Mouse (Mus musculus) liver, embryonic 11.5 days (tissue): Measurements from ENCODE around the gene Sec14l2. TPM values are rescaled to one million over a fixed set of nuclear protein-coding genes. Genes with fewer than 3 reads are reported as not detected.

ENCODE experiments used
- ATAC-seq: fragments of 200-750 bp; cut with Nextera tagmentation; replicated peaks from 2 replicates; pipeline ENCODE4 v1.8.0; 2017; ENCODE audit warnings: moderate number of reproducible peaks, mild to moderate bottlenecking, moderate TSS enrichment, moderate library complexity; ENCODE audit not compliant: low FRiP score
- DNase-seq: peaks from one replicate; pipeline ENCODE4 v3.0.0-alpha.2; 2017; ENCODE audit warnings: low spot score
- H3K27ac ChIP-seq: fragments of 300-500 bp; sonication (generic); 2 replicates; pipeline ENCODE4 v1.5.1; 2014; ENCODE audit warnings: mild to moderate bottlenecking, low read depth, low read length, control low read depth
- H3K27me3 ChIP-seq: fragments of 300-500 bp; sonication (generic); replicated peaks from 2 replicates; pipeline ENCODE4 v1.6.1; 2014; ENCODE audit warnings: low read length, mixed read lengths; ENCODE audit not compliant: control insufficient read depth, insufficient read depth
- H3K36me3 ChIP-seq: fragments of 300-500 bp; sonication (generic); 2 replicates; pipeline ENCODE4 v1.6.1; 2014; ENCODE audit warnings: mild to moderate bottlenecking, low read length, moderate library complexity, mixed read lengths; ENCODE audit not compliant: control insufficient read depth, insufficient read depth
- H3K4me1 ChIP-seq: fragments of 300-500 bp; sonication (generic); replicated peaks from 2 replicates; pipeline ENCODE4 v1.6.1; 2014; ENCODE audit warnings: low read length, mixed read lengths; ENCODE audit not compliant: control insufficient read depth, insufficient read depth
- H3K4me2 ChIP-seq: fragments of 300-500 bp; sonication (generic); 2 replicates; pipeline ENCODE4 v1.6.1; 2014; ENCODE audit warnings: mild to moderate bottlenecking, control low read depth, moderate library complexity
- H3K4me3 ChIP-seq: fragments of 300-500 bp; sonication (generic); 2 replicates; pipeline ENCODE4 v1.5.1; 2014; ENCODE audit warnings: low read depth, low read length, control low read depth
- H3K9ac ChIP-seq: fragments of 300-500 bp; sonication (generic); 2 replicates; pipeline ENCODE4 v1.6.1; 2014; ENCODE audit warnings: low read depth, low read length, control low read depth
- H3K9me3 ChIP-seq: fragments of 300-500 bp; sonication (generic); 2 replicates; pipeline ENCODE4 v1.6.1; 2016; ENCODE audit warnings: low read length, inconsistent platforms, mixed read lengths; ENCODE audit not compliant: control insufficient read depth
- WGBS: fragments of 180-500 bp; shearing (Covaris S2); extraction: QIAGEN DNeasy Blood & Tissue Kit; methylation state at CpG from one replicate; pipeline ENCODE4 v1.1.7; 2014; 5-methylcytosine and 5-hydroxymethylcytosine counted together
- polyA plus RNA-seq: library from polyadenylated mRNA; unstranded; fragments of >200 nt; fragmentation: Nextera tagmentation; extraction: Ambion mirVana; gene quantifications from 2 replicates; pipeline ENCODE4 v1.2.1, GENCODE M21; 2014

Sec14l2 gene
- polyA plus RNA-seq, 1 experiment from 2014 or later, result 6.8 TPM

DNA sequence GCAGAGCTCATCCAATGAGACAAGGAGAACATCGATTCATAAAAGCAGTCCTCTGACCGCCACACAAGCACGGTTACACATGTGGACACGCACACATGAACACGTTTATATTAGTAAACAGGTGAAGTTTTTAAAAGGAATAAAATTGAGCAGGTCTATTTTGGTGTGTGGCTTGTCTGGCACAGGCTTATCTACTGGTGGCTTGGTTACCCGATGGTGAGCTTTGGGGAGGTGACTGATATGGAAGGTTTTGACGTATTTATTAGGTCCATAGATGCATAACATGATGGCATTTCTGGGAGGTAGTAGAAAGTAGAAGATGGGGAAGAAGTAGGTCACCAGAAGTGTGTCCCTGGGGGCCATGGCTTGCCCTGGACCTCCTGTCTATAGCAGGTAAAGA, 30.5 kb upstream of the Sec14l2 start:
- 83% methylated on average over 7 of the region's 7 CpGs for WGBS
- Histone ChIP-seq H3K27me3 (no peaks in the 10 kb centered on the region), H3K9ac (no peak overlapping the region), H3K36me3 (no peaks in the 10 kb centered on the region), H3K4me3 (no peak overlapping the region), H3K9me3 (no peaks in the 10 kb centered on the region), H3K4me1 (0 out of 2 replicates have a peak, but pooled peaks cover 5% of the 10 kb centered on the region), H3K27ac (no peak overlapping the region), H3K4me2 (no peak overlapping the region)
- DNase-seq (no peak), ATAC-seq (no peak)

GRCm38 (mm10) chr11:4149886-4150285, 26.7 kb upstream of the Sec14l2 start:
- DNase-seq (no peak), ATAC-seq (no peak)
- Histone ChIP-seq H3K9me3 (no peaks in the 10 kb centered on the region), H3K27ac (no peak overlapping the region), H3K4me2 (no peak overlapping the region), H3K27me3 (no peaks in the 10 kb centered on the region), H3K4me1 (no peaks in the 10 kb centered on the region), H3K36me3 (no peaks in the 10 kb centered on the region), H3K9ac (no peak overlapping the region), H3K4me3 (no peak overlapping the region)
- WGBS, result 89% methylated on average over 6 of the region's 6 CpGs

GRCm38 (mm10) chr11:4148536-4149156, 25.4 kb upstream of the Sec14l2 start:
- Histone ChIP-seq H3K27ac (no peak overlapping the region), H3K4me3 (no peak overlapping the region), H3K4me1 (no peaks in the 10 kb centered on the region), H3K36me3 (0 out of 2 replicates have a peak, but pooled peaks cover 2% of the 10 kb centered on the region), H3K9me3 (no peaks in the 10 kb centered on the region), H3K9ac (no peak overlapping the region), H3K4me2 (no peak overlapping the region), H3K27me3 (no peaks in the 10 kb centered on the region)
- DNase-seq (no peak), ATAC-seq (no peak)
- WGBS, result 86% methylated on average over 9 of the region's 9 CpGs

DNA sequence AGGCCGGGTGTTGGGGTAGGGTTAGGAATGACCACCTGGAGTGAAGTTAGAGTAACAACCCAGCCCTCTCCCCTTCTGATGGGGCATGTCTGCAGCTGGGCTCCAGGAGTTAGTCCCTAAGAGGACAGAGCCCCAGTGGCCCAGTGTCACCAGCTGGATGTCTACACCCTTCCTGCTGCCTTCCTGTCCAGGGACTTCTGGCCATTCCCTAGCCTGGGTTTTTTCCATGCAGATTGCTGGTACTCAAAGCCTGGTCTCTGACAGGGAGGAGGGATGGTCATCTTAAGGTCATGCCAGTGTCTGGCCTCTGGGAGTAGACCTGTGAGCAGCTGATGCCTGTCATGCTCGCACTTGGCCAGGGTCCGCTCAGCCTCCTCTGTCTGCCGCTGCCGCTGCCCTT, 24.9 kb upstream of the Sec14l2 start:
- Histone ChIP-seq H3K36me3 (0 out of 2 replicates have a peak, but pooled peaks cover 2% of the 10 kb centered on the region), H3K27me3 (no peaks in the 10 kb centered on the region), H3K4me1 (no peaks in the 10 kb centered on the region), H3K4me2 (no peak overlapping the region), H3K9me3 (no peaks in the 10 kb centered on the region), H3K27ac (no peak overlapping the region), H3K9ac (no peak overlapping the region), H3K4me3 (no peak overlapping the region)
- WGBS, result 92% methylated on average over 5 of the region's 5 CpGs
- ATAC-seq, result no peak
- no peak for DNase-seq

DNA sequence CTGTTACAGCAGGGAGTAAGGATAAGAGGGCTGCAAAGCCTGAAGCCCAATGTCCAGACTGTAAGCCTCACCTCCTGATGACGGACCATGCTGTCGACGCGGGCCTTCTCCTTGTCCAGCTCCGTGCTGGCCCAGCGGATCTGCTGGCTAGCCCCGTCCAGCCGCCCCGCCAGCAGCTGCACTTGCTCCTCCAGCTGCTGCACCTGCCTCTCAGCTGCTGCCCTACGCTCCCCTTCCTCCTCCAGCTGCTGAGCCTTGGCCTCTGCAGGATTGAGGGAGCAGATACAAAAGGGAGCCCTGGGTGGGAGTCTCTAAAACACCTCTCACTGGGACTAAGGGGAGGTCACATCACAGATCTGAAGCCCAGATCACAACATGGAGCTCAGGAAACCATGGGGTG, 23.9 kb upstream of the Sec14l2 start:
- Histone ChIP-seq H3K27ac (no peak overlapping the region), H3K9ac (no peak overlapping the region), H3K4me3 (no peak overlapping the region), H3K4me2 (no peak overlapping the region), H3K36me3 (0 out of 2 replicates have a peak, but pooled peaks cover 3% of the 10 kb centered on the region), H3K27me3 (no peaks in the 10 kb centered on the region), H3K4me1 (no peaks in the 10 kb centered on the region), H3K9me3 (no peaks in the 10 kb centered on the region)
- DNase-seq (no peak), ATAC-seq (no peak)
- 81% methylated on average over 10 of the region's 10 CpGs for WGBS

GRCm38 (mm10) chr11:4146381-4146780, 23.2 kb upstream of the Sec14l2 start:
- Histone ChIP-seq H3K9me3 (no peaks in the 10 kb centered on the region), H3K27me3 (no peaks in the 10 kb centered on the region), H3K4me3 (no peak overlapping the region), H3K36me3 (0 out of 2 replicates have a peak, but pooled peaks cover 6% of the 10 kb centered on the region), H3K4me2 (no peak overlapping the region), H3K4me1 (no peaks in the 10 kb centered on the region), H3K9ac (no peak overlapping the region), H3K27ac (no peak overlapping the region)
- ATAC-seq (no peak), DNase-seq (no peak)
- 78% methylated on average over 6 of the region's 6 CpGs for WGBS

DNA sequence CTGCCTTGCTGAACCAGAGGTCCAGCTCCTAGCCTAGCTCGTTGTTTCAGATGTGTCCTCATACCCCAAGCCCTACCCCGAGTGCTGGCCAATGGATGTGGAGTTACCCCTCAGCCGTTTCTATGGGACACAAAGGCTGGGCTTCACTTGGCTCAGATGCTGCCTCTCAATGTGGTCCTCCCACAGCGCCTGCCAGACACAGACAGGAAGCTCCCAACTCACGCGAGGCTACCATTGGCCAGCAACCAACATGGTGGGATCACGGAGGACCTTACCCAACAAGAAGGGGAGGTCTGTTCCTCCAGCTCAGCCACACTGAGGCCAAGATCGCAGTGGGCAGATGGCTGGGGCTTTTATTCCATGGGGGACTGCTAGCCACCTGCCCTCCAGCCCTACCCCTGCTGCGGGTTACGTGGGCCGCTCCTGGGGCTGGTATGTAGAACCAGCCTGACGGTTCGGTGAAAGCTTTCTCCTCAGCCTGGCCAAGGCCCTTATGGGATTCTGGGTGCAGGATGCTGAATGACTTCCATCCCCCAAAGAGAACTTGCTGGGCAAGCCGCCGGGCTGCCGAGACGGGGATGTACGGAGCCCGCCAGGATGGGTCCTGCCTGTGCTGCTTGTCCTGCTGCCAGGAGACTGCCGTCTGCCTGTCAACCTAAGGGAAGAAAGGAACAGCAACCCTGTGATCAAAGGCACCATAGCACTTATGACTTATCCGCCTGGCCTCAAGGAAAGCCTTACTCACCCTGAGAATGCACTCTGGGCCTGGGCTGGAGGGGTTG, 20.3 kb upstream of the Sec14l2 start:
- Histone ChIP-seq H3K9ac (no peak overlapping the region), H3K36me3 (peaks cover 12% of the 10 kb centered on the region; the same call in 1 of the 2 replicates), H3K4me3 (no peak overlapping the region), H3K4me1 (no peaks in the 10 kb centered on the region), H3K27ac (no peak overlapping the region), H3K9me3 (no peaks in the 10 kb centered on the region), H3K27me3 (no peaks in the 10 kb centered on the region), H3K4me2 (no peak overlapping the region)
- ATAC-seq (no peak), DNase-seq (no peak)
- WGBS, result 89% methylated on average over 21 of the region's 21 CpGs

- H3K9ac ChIP-seq, result no peak overlapping the region
- H3K4me3 ChIP-seq, result no peak overlapping the region
- ATAC-seq (no peak), DNase-seq (no peak)
- H3K9me3 ChIP-seq, result no peaks in the 10 kb centered on the region
- H3K4me2 ChIP-seq, result no peak overlapping the region
- H3K4me1 ChIP-seq, result no peaks in the 10 kb centered on the region
- H3K27me3 ChIP-seq, result no peaks in the 10 kb centered on the region
- no peak overlapping the region for H3K27ac ChIP-seq
- 85% methylated on average over 4 of the region's 4 CpGs for whole genome bisulfite sequencing
- peaks cover 12% of the 10 kb centered on the region; the same call in 1 of the 2 replicates for H3K36me3 ChIP-seq
Observed at GRCm38 (mm10) chr11:4142352-4142751, 19.1 kb upstream of the Sec14l2 start.

GRCm38 (mm10) chr11:4141505-4141904, 18.3 kb upstream of the Sec14l2 start:
- Histone ChIP-seq H3K9ac (no peak overlapping the region), H3K4me1 (peaks cover 1% of the 10 kb centered on the region; the same call in 1 of the 2 replicates), H3K4me3 (no peak overlapping the region), H3K27me3 (no peaks in the 10 kb centered on the region), H3K4me2 (no peak overlapping the region), H3K9me3 (no peaks in the 10 kb centered on the region), H3K36me3 (peaks cover 12% of the 10 kb centered on the region; the same call in 1 of the 2 replicates), H3K27ac (no peak overlapping the region)
- DNase-seq (no peak), ATAC-seq (no peak)
